Mouse (Mus musculus): ENCODE measurements at regions not wholly inside any gene's neighbourhood (a gene's known extent, or its start where the extent isn't known, plus 50 kb on each side); places are given as distances from the start of the nearest gene placed in this dataset.

GRCm38 (mm10) chr16:82133955-82134665 lies 694.1 kb upstream of the Gm21833 start:
- peak; percentile 1 for DNase-seq

- no peak for DNase-seq
Observed at GRCm38 (mm10) chr16:82135255-82135654, 692.9 kb upstream of the Gm21833 start.

GRCm38 (mm10) chr16:82182797-82183196 lies 645.4 kb upstream of the Gm21833 start:
- no peak for DNase-seq

- no peak for DNase-seq
Observed at GRCm38 (mm10) chr16:82232916-82233315, 595.3 kb upstream of the Gm21833 start.

GRCm38 (mm10) chr16:82243851-82244250 lies 584.3 kb upstream of the Gm21833 start:
- DNase-seq, result no peak
